Mouse (Mus musculus): ENCODE measurements around the gene Prdm16.

Prdm16 gene

DNA sequence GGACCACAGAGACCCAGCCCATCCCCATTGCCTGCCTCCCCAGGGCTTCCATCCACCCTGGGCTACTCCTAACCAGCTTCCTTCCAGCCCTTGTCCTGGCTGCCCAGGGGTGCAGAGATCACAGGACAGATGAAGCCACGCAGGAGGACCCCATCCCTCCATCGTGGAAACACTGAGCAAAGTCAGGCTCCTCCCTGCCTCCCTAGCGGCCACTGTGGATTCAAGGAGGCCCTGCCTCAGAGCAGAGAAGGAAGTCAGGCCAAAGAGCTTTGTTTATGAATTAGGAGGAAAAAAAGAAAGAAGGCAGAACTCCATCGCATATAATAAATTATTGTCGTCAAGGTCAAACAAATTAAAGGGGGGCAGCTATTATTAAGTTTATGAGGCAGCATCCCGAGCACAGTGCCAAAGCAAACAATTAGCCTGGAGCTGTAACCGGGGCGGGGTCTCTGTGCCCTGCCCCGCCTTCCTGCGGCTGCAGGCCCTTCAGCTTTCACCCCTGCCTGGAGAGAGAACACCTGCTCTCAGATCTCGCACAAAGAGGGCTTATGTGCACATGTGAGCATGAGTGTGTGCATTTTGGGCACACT, 288.4 kb downstream of the Prdm16 start:
- in situ Hi-C loops (cut with MboI, MseI): no loop called here

DNA sequence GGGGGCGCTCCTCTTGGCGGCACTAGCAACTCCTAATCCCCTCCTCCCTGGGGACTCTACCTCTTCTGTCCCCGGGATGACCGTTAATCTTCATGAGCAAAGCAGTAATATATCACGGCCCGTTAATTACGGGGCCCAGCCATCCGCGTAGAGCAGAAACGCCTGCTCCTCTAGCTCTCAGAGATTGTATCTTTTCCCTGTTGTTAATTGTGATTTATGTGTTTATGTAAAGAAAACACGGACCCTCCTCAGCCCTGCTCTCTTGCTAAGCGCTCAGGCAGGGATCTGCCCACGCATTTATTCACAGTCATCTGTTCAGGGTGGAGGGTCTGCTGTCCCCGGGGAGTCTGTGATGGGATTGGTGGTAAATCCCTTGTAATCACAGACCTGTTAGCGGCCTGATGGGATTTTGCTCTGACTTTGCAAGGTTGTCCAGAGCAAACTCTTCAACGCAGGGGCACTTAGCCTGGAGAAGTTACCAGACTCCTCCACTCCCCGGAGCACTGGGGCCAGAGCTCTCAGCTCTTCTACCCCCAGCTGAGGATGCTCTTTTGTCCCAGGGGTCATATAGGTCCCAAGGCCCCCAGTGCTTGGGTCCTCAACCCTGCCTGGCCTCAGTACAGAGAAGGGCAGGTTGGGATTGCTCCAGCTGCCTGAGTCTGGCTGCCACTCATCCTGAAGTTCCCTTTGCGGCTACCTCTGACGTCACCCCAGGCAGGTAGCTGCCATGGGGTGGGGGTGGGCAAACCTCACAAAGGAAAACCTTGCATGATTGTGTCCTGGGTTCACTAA, 289.7 kb downstream of the Prdm16 start:
- in situ Hi-C loops (cut with MboI, MseI): no loop called here

- in situ Hi-C loops (cut with MboI, MseI): no loop called here
Measured at GRCm38 (mm10) chr4:154336650-154337049, 300.0 kb downstream of the Prdm16 start.

GRCm38 (mm10) chr4:154335761-154336160, 300.9 kb downstream of the Prdm16 start, which contains the start of gene B230104I21Rik:
TSS of gene B230104I21Rik (plus strand) at chr4:154336127.
- in situ Hi-C loops (cut with MboI, MseI): no loop called here

DNA sequence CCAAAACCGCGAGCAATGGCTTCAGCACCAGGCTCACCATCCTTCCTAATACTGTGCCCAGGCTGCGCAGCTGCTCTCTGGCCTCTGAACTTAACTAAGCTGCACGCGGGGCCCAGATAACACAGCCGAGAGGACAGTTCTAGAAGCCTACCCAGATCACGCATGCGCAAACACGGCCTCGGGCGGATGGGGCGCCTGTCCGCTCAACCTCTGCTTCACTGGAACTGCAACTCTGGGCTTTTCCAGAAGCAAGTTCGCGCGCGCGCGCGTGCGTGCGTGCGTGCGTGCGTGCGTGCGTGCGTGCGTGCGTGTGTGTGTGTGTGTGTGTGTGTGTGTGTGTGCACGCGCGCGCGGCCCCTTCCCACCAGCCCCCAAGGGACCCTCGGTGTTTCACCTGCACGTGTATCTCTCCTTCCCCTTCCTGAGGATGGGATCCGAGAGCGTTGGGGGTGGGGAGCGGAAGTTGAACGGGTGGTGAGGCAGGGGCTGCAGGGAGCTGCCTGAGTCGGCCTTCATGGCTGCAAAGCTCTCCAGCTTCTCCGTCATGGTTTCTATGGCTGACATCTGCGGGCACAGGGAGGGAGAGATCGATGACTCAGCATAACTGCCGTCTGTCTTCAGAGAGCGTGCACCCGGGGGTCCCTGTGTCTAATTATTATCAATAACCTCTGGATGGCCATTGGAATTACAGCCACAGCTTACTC, 301.8 kb downstream of the Prdm16 start:
- in situ Hi-C loops (cut with MboI, MseI): no loop called here

- in situ Hi-C loops (cut with MboI, MseI): no loop called here
Measured at GRCm38 (mm10) chr4:154333300-154333699, 303.4 kb downstream of the Prdm16 start.

- in situ Hi-C loops (cut with MboI, MseI): no loop called here
Measured at GRCm38 (mm10) chr4:154331271-154331670, 305.4 kb downstream of the Prdm16 start.

DNA sequence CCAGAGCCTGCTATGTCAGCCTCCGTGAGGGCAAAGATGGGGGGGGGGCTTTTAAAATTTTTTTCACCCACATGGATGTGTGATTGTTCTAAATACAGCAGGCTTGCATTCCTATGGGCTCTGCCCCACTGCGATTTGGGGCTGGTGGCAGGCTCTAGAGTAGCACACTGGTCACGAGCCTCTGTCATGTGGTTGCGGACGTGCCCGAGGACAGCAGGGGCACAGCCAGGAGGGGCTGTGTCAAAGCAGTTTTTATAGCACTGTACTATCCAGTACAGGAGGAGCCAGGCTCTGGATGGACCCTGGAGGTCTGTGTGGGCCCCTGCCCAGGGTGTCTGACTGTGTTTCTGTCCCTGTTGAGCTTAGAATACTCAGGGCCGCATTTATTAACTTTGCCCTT, 306.7 kb downstream of the Prdm16 start:
- in situ Hi-C loops (cut with MboI, MseI): no loop called here

GRCm38 (mm10) chr4:154328836-154329235, 307.8 kb downstream of the Prdm16 start:
- in situ Hi-C loops (cut with MboI, MseI): no loop called here

GRCm38 (mm10) chr4:154328431-154328830, 308.2 kb downstream of the Prdm16 start:
- in situ Hi-C loops (cut with MboI, MseI): no loop called here

GRCm38 (mm10) chr4:154325410-154325809, 311.3 kb downstream of the Prdm16 start:
- in situ Hi-C loops (cut with MboI, MseI): no loop called here

- in situ Hi-C loops (cut with MboI, MseI): no loop called here
Measured at GRCm38 (mm10) chr4:154313622-154313967, 323.1 kb downstream of the Prdm16 start.

GRCm38 (mm10) chr4:154312935-154313621, 323.6 kb downstream of the Prdm16 start:
- in situ Hi-C loops (cut with MboI, MseI): no loop called here

- in situ Hi-C loops (cut with MboI, MseI): no loop called here
Measured at GRCm38 (mm10) chr4:154312143-154312812, 324.4 kb downstream of the Prdm16 start.

- in situ Hi-C loops (cut with MboI, MseI): no loop called here
Measured at GRCm38 (mm10) chr4:154310576-154311262, 326.0 kb downstream of the Prdm16 start.

DNA sequence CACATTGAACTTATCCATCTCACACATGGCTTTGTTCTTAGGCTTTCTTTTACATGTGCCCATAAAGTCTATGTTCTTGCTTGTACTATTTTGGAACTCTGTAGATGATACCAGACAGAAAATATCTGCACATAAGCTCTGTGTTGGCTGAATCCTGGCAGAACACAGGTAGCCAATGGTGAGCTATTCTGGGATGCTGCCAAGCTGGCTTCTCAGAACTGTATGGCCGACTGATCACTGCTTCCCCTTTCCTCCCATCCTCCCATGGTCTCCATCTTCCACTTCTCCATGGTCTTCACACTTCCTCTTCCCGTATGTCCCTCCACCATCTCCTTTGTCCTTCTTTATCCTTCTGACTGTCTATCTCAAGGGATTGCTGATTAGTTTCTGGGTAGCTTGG, 327.5 kb downstream of the Prdm16 start:
- in situ Hi-C loops (cut with MboI, MseI): no loop called here

DNA sequence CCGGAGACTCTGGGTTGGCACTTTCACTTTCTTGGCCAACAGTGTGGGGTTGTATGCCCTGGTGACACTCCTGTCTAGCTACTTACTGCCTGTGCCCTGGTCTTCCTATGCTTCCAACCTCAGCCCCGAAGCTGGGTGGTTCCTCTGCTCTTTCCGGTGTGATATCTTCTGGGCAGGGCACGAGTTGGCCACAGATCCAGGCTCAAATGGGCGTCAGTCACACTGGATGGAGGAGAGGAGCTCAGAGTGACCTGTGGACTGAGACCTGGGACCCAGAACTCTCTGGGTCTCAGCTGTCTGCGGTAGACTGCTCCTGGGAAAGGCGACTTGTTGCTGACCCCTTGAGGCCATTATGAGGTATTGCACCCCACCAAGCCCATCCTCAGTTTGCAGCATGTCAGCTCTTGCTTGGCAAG, 335.2 kb downstream of the Prdm16 start, which contains the start of gene Arhgef16:
Arhgef16 (minus strand) TSS at position 211 of the 416 bp plus-strand sequence.
- in situ Hi-C loops (cut with MboI, MseI): no loop called here

- in situ Hi-C loops (cut with MboI, MseI): no loop called here
Measured at GRCm38 (mm10) chr4:154299541-154300271, 337.0 kb downstream of the Prdm16 start.

GRCm38 (mm10) chr4:154297761-154298160, 338.9 kb downstream of the Prdm16 start:
- in situ Hi-C loops (cut with MboI, MseI): no loop called here

- in situ Hi-C loops (cut with MboI, MseI): no loop called here
Measured at GRCm38 (mm10) chr4:154294262-154294731, 342.4 kb downstream of the Prdm16 start.
